Mouse (Mus musculus): ENCODE measurements at regions not wholly inside any gene's neighbourhood (a gene's known extent, or its start where the extent isn't known, plus 50 kb on each side); places are given as distances from the start of the nearest gene placed in this dataset.

GRCm38 (mm10) chr4:35417866-35418265 lies 191.9 kb upstream of the C9orf72 start:
- DNase-seq: peak; percentile 53

GRCm38 (mm10) chr4:35413488-35413887 lies 187.5 kb upstream of the C9orf72 start:
- no peak for DNase-seq

DNA sequence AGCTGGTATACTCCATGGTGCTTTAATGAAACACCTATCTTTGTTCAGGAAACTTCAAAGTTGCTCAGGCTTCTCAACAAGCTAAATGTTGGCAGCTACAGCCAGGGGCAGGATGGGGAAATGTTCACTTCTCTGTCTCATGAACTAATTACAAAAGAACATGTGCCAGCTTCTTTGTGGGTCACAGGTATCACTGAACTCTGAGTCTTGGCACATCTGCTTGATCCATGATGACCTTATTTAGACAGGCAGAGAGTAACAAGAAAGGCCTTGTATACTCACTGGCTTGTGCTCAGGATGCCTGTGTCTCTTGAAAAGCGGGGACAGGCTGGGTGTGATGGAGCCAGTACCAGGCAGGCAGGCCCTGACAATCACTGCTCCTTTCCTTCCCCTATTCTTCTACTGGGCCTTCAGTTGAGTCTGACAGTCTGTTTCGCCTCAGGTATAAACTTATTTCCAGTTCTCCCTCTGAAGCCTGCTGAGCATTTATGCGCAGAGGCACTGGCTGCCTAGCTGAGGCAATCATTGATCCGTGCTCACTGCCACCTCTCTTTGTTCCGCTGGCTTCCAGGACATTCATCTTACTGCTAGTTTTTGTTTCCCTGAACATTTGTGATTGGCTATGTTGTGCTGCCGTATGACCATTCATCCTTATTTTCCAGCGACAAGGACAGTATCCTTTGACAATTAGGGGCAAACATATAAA lies 179.5 kb upstream of the C9orf72 start:
- no peak for DNase-seq

DNA sequence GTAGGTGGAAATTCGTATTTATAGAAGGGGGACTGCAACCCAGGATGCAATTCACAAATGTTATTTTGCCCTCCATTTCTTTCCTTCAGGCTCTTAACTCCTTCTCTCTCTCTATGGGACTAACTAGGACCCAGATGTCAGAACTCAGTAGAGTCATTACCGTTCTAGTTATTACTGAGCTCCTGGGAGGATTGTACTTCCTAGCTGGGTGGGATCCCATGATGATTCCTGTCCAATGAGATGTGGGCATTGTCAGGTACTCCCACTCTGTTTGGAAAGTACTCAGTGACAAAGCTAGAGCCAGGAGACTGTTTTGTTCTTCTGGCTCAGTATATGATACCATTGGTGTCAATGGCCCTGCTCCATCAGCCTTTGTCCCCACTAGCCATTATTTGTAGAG lies 178.1 kb upstream of the C9orf72 start:
- no peak for DNase-seq

DNA sequence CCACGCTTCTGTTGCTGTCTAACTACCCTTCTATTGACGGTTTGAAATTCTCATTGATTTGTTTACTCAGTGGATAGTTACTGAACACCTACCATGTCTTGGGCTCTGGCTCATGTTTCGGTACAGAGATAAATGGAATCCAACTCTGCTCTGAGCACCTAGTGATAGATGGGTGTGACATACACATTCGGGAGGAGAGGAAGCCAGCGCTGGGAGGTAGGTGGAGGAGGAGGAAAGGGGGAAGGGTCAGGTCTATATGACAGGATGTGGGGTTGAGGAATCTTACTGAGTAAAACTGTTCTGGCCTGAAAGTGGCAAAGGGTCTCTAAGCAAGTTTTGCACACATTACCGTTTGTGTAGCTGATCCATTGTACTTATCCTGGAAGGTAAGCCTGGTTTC lies 177.6 kb upstream of the C9orf72 start:
- DNase-seq: no peak

DNA sequence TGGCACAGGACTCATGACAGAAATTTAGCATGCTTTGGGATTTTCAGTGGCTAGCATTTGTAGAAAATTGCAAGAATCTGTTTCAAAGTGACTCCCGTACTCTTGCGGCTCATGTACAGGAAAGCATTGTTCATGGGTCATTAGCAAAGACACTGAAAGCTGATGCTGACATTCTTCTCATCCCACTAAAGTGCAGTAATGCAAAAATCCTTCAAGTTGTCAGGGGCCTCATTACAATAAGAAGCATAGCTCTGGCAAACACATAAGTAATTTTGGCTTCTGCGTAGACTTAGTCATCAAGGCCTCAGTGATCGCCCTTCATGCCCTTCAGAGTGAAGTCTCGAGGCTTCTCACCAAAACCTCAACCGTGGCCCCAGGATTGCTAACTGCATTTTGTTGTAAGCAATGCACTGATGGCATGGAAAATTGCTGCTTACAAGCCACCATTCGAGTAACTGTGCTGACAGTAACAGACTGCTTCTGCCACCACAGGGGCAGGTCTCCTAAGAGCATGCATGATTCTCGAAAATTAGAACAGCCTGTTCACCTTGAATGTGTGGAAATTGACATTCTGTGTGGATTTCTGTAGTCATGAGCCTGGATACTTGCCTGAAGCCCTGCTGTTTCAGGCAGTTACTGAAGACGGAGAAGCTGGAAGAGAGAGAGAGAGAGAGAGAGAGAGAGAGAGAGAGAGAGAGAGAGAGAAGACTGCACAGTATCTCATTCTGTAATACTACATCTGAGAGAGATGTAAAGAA lies 176.6 kb upstream of the C9orf72 start:
- DNase-seq: peak; percentile 43

- no peak for DNase-seq
Observed at GRCm38 (mm10) chr4:35401783-35402182, 175.8 kb upstream of the C9orf72 start.

GRCm38 (mm10) chr4:35400511-35400910 lies 174.5 kb upstream of the C9orf72 start:
- DNase-seq: no peak

DNA sequence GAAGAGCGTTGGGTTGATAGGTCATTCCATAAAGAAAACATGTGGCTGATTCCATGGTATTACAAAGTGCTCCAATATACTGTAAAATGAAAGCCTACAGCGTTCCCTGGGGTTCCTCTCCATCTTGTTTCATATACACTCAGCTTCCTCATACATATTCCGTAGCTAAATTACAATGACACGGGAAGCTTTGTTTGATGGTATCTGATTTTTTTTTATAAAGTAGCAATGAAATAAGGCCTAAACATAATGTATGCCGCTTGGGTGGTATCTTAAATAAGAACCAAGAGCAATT lies 169.6 kb upstream of the C9orf72 start:
- no peak for DNase-seq

GRCm38 (mm10) chr4:35394821-35395582 lies 169.0 kb upstream of the C9orf72 start:
- no peak for DNase-seq

DNA sequence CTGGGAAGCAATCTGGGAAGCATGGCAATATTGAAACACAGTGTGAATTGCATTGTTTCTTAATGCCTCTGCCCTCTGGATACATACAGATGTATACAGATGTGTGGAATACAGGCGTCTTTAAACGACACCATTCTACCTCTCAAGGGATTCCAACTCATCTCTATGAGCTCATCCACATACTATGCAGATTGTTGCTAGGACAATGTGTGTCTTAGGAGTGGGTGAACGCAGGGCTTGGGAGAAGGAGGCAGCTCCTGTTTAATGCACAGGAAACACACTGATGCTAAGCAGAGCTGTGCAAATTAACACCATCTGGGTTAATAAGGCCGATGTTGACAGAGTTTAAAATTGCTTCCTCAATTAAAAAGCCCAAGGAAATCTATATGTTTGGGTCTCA lies 149.8 kb upstream of the C9orf72 start:
- no peak for DNase-seq

GRCm38 (mm10) chr4:35373213-35373860 lies 147.4 kb upstream of the C9orf72 start:
- DNase-seq: no peak

- peak; percentile 69 for DNase-seq
Observed at GRCm38 (mm10) chr4:35372528-35373212, 146.7 kb upstream of the C9orf72 start.

DNA sequence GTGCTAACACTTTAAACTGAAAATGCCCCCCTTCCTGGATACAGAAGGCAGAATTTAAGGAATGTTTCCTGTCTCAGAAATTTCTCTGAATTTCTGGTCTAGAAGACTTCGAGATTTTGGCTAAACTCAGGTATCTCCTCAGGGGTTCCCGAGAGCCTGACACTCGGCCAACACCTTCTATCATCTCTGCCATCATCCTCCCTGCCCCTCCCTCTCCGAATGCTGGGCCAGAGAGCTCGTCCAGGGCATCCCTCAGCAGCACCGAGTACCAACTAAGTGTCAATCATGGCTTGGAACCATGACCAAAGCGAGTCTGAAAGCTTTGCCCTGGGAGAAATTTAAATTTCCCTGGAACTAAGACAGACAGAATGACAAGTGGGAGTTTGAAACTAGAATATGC lies 138.2 kb upstream of the C9orf72 start:
- no peak for DNase-seq

- DNase-seq: no peak
Observed at GRCm38 (mm10) chr4:35362176-35362575, 136.2 kb upstream of the C9orf72 start.

DNA sequence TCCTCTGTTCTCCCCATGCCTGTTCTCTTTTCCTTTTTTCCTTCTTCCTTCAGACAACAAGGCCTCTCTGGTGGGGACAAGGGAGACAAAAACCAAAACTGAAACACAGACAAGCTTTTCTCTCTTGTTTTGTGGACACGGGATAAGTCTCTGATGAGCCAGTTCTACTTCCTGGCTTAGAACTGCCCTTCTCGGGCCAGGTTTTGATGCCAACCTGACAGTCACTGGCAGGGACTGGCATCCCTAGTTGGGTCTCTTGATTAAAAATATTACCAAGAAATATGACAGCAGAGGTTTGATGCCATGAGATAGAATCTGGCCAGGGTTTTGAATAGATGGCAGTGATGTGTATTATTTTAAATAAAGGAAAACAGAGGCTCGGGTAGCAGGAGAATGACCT lies 133.4 kb upstream of the C9orf72 start:
- DNase-seq: no peak

GRCm38 (mm10) chr4:35356904-35357563 lies 131.1 kb upstream of the C9orf72 start:
- no peak for DNase-seq

DNA sequence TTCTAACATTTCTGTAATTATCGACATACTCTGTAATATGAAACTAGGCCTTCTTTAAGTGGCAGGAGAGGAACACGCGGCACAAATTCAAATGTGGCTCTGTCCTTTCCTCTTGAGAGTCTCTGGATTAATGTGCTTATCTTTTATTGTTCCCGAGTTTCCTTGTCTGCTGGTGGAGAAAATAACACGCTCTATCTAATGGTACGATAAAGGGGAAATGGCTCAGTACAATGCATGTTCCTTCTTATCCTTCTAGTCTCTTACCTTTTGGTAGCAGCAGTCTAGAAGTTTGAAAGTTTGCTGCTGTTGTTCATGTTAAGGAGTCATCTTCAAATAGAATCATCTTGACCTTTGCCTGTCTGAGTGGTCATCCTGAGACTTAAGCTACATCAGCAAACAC lies 130.1 kb upstream of the C9orf72 start:
- DNase-seq: no peak

GRCm38 (mm10) chr4:35354046-35354445 lies 128.1 kb upstream of the C9orf72 start:
- DNase-seq: no peak

- no peak for DNase-seq
Observed at GRCm38 (mm10) chr4:35352606-35353005, 126.6 kb upstream of the C9orf72 start.

DNA sequence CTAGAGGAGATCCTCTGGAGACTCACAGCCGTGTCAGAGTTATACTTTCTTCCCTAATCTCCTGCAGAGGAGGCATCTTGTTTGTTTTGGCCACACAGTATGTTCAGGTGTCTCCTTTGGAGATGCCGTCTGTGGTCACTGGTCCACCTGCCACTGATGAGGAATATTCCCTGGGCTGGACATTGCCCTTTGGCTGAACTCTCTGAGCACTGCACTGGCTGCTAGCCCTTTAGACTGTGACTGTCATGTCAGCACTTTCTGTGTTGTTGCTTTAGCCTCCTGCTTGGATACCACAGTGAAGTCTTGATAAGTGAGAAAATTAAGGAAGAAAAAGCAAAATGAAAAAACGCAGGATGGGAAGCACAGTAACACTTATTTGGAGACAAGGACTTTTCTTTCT lies 124.5 kb upstream of the C9orf72 start:
- peak; percentile 4 for DNase-seq

DNA sequence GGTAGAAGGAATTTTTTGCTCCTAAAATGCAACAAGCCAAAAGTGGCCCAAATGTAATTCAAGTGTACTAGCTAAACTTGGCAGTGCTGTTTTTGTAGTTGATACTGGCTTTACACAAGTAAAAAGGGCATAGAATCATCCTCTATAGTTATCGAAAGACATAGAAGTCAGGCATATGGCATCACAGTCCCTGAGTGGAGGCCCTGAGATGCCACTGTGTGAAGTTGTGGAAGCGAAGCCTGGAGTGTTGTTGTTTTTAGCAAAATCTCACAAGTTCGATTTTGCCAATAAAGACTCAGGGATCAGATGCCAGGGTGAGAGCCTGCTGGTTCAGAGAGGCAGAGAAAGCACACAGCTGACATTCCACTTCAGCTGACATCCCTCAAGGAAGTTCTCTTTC lies 121.6 kb upstream of the C9orf72 start:
- no peak for DNase-seq

All from adrenal gland, adult 2 months (tissue).